Mouse (Mus musculus) right cerebral cortex, adult 2 months (tissue): ENCODE data around the gene Prss8.
"Not testable (repeated sequence)": the region's sequence is repeated elsewhere in the genome, so short reads cannot be mapped to it uniquely, and the experiment has no call there.

Source experiments
- DNase-seq, 2 experiments: peaks; one replicate each; pipeline ENCODE4 v3.0.0; 2021 to 2022; ENCODE audit warnings: low spot score in 2 of 2

Gene Prss8

GRCm38 (mm10) chr7:127929923-127930322 is at the start of gene Prss8:
Gene Prss8, minus strand, starts transcription at chr7:127930104.
- DNase-seq: no peak

- DNase-seq: no peak
Observed at GRCm38 (mm10) chr7:127978856-127979255, 49.0 kb upstream of the Prss8 start.

GRCm38 (mm10) chr7:127974413-127974930 is 44.6 kb upstream of the Prss8 start:
- no peak for DNase-seq

GRCm38 (mm10) chr7:127967922-127968828 is 38.3 kb upstream of the Prss8 start:
- DNase-seq: peak; percentile 63 to 70

GRCm38 (mm10) chr7:127967004-127967921 is 37.4 kb upstream of the Prss8 start, which contains the start of gene Fus:
Gene Fus, plus strand, starts transcription at chr7:127967457.
- peak; percentile 94 for DNase-seq

GRCm38 (mm10) chr7:127966371-127966918 is 36.5 kb upstream of the Prss8 start:
- DNase-seq: no peak

GRCm38 (mm10) chr7:127959364-127959763 is 29.5 kb upstream of the Prss8 start:
- DNase-seq: no peak

- no peak for DNase-seq
Observed at GRCm38 (mm10) chr7:127952864-127953581, 23.1 kb upstream of the Prss8 start.

- no peak for DNase-seq
Observed at GRCm38 (mm10) chr7:127946470-127947023, 16.6 kb upstream of the Prss8 start, which contains the start of gene Prss36. Gene Prss36, minus strand, starts transcription at chr7:127946725.

GRCm38 (mm10) chr7:127944614-127945013 is 14.7 kb upstream of the Prss8 start:
- no peak for DNase-seq

- DNase-seq: not testable (repeated sequence)
Observed at GRCm38 (mm10) chr7:127942097-127942496, 12.2 kb upstream of the Prss8 start.

GRCm38 (mm10) chr7:127936216-127936884 is 6.4 kb upstream of the Prss8 start:
- no peak for DNase-seq

GRCm38 (mm10) chr7:127935748-127936159 is 5.8 kb upstream of the Prss8 start:
- DNase-seq: no peak

GRCm38 (mm10) chr7:127935028-127935722 is 5.3 kb upstream of the Prss8 start:
- peak; percentile 94 to 95 for DNase-seq

- DNase-seq: no peak
Observed at GRCm38 (mm10) chr7:127934075-127934474, 4.2 kb upstream of the Prss8 start.

- no peak for DNase-seq
Observed at GRCm38 (mm10) chr7:127932273-127933031, 2.5 kb upstream of the Prss8 start.

- no peak for DNase-seq
Observed at GRCm38 (mm10) chr7:127931351-127932135, 1.6 kb upstream of the Prss8 start.

GRCm38 (mm10) chr7:127930636-127931035 is 732 bp upstream of the Prss8 start:
- no peak for DNase-seq
